Mouse (Mus musculus) embryonic facial prominence, embryonic 13.5 days (tissue): ENCODE measurements around the gene Msantd3. TPM values are rescaled to one million over a fixed set of nuclear protein-coding genes. Genes with fewer than 3 reads are reported as not detected.

Experiments used
- ATAC-seq: fragments of 200-750 bp; cut with Nextera tagmentation; 2 replicates; pipeline ENCODE4 v1.8.0; 2017; ENCODE audit warnings: low read depth; ENCODE audit not compliant: insufficient number of reproducible peaks, insufficient read depth, low FRiP score, low TSS enrichment
- H3K27ac ChIP-seq: fragments of 300-500 bp; sonication (generic); 2 replicates; pipeline ENCODE4 v1.5.1; 2015; ENCODE audit warnings: moderate library complexity, mild to moderate bottlenecking, inconsistent platforms
- H3K27me3 ChIP-seq: fragments of 300-500 bp; sonication (generic); 2 replicates; pipeline ENCODE4 v1.6.1; 2015; ENCODE audit warnings: mild to moderate bottlenecking, inconsistent platforms
- H3K36me3 ChIP-seq: fragments of 300-500 bp; sonication (generic); 2 replicates; pipeline ENCODE4 v1.6.1; 2015; ENCODE audit warnings: mild to moderate bottlenecking, inconsistent platforms
- H3K4me1 ChIP-seq: fragments of 300-500 bp; sonication (generic); 2 replicates; pipeline ENCODE4 v1.6.1; 2015; ENCODE audit warnings: inconsistent platforms
- H3K4me2 ChIP-seq: fragments of 300-500 bp; sonication (generic); 2 replicates; pipeline ENCODE4 v1.6.1; 2015; ENCODE audit warnings: moderate library complexity, mild to moderate bottlenecking, inconsistent platforms
- H3K4me3 ChIP-seq: fragments of 300-500 bp; sonication (generic); 2 replicates; pipeline ENCODE4 v1.5.1; 2015; ENCODE audit warnings: mild to moderate bottlenecking, inconsistent platforms
- H3K9ac ChIP-seq: fragments of 300-500 bp; sonication (generic); 2 replicates; pipeline ENCODE4 v1.6.1; 2015; ENCODE audit warnings: mild to moderate bottlenecking, inconsistent platforms
- H3K9me3 ChIP-seq: fragments of 300-500 bp; sonication (generic); 2 replicates; pipeline ENCODE4 v1.6.1; 2016; ENCODE audit warnings: inconsistent platforms
- whole genome bisulfite sequencing: fragments of 180-500 bp; shearing (Covaris S2); methylation state at CpG from one replicate; pipeline ENCODE4 v1.1.7; 2015; ENCODE audit warnings: mixed read lengths; 5-methylcytosine and 5-hydroxymethylcytosine counted together
- polyA plus RNA-seq: library from polyadenylated mRNA; unstranded; fragments of >200 nt; fragmentation: Nextera tagmentation; extraction: Ambion mirVana; gene quantifications from 2 replicates; pipeline ENCODE4 v1.2.1, GENCODE M21; 2015

Gene Msantd3
- polyA plus RNA-seq, 1 experiment from 2014 or later: 34.9 TPM

DNA sequence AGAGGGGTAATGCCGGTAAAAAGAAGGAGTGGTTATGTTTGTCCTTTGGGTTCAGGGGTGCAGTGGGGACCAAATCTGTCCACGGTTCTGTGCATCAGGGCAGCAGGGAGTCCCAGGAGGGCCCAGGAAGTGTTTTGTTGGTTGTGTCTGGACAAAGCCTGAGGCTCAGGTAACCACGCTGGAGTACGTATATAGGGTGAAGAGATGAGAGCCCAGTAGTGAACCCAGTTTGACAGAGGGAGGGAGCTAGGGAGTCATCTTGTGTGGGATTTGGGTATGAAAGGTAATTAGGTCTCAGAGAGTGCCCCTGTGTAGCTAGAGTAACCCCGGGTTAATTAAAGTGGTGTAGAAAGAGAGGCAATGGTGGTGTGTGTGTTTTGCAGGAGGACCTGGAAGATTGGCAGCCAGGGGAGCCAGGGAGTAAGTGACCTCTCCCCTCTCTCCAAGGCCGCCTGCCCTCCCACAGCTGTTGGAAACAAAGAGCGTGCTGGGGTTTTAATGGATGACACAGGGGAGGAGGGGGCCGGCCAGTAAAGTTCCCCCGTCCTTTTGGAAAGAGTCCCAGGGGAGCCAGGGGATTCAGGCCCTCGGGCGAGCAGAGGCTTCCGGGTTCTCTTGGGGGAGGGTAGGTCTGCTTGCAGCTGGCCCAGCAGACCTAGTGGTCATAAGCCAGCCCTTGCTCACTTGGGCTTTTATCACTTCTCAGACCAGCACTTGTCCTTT, 46.5 kb downstream of the Msantd3 start:
- Histone ChIP-seq H3K27me3 (no peaks in the 10 kb centered on the region), H3K9ac (peak overlapping the region; percentile 95), H3K4me2 (peak overlapping the region; percentile 92), H3K4me1 (peaks cover 11% of the 10 kb centered on the region), H3K9me3 (no peaks in the 10 kb centered on the region), H3K36me3 (peaks cover 7% of the 10 kb centered on the region), H3K27ac (peak overlapping the region; percentile 97), H3K4me3 (peak overlapping the region; percentile 79)
- peak; percentile 39 for ATAC-seq
- under 1% methylated on average over 12 of the region's 12 CpGs for WGBS

DNA sequence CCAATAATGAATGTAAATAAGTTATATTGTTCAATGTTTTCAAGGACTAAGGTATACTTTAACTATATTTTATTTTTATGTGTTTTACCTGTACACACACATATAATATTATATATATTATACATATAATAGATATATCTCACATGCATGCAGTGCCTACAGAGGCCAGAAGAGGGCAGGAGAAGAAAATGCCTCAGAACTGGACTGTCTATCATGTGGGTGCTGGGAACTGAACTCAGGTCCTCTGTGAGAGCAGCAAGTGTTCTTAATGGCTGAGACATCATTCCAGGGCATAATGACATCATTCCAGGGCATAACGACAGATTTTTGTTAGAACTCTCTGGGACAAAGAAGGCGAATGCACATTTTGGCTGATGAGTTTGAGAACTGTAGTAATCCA, 47.8 kb downstream of the Msantd3 start:
- no peaks in the 10 kb centered on the region for H3K9me3 ChIP-seq
- no peak overlapping the region for H3K4me3 ChIP-seq
- peaks cover 11% of the 10 kb centered on the region for H3K4me1 ChIP-seq
- H3K9ac ChIP-seq: no peak overlapping the region
- peaks cover 7% of the 10 kb centered on the region for H3K36me3 ChIP-seq
- WGBS: 98% methylated on average over 2 of the region's 2 CpGs
- no peak overlapping the region for H3K27ac ChIP-seq
- no peaks in the 10 kb centered on the region for H3K27me3 ChIP-seq
- no peak for ATAC-seq
- no peak overlapping the region for H3K4me2 ChIP-seq

DNA sequence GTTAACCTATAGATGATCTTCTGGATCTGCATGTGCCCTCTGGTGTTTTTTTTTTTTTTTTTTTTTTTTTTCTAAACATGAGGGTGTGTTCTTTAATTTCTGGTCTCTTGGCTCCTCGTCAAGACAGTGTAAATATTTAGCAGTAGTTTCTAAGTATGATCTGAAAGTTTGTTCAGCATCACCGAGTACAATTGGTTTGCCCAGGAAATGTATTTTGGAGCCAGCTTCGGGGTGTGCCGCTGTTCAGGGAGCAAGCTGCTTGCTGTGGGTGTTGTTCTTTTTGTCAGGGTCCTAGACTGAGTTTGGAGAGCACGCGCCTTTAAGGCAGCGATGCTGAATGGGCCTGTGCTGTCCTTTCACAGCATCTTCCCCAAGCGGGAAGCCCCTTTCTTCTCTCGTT, 48.8 kb downstream of the Msantd3 start:
- WGBS: 85% methylated on average over 9 of the region's 9 CpGs

DNA sequence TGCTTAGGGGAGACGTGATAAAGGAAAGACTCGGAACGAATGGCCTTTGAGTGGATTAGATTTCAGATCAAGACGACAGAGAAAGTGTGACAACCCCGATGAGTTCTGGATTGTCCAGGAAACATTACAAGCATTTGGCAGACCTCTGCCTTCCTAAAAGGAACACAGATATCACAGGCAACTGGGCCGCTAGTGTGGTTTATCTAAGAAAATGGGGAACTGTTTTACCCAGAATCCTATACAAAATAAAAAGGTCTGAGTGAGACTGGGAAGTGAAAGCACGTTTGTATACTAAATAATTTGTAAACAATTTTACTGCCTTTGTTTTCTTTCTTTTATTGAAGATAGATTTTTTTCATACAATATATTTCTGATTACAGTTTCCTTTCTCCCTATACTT, 51.1 kb downstream of the Msantd3 start:
- Histone ChIP-seq H3K4me2 (no peak overlapping the region), H3K27ac (no peak overlapping the region), H3K4me1 (peaks cover 9% of the 10 kb centered on the region), H3K4me3 (no peak overlapping the region), H3K36me3 (peaks cover 12% of the 10 kb centered on the region), H3K27me3 (no peaks in the 10 kb centered on the region), H3K9me3 (no peaks in the 10 kb centered on the region), H3K9ac (no peak overlapping the region)
- no peak for ATAC-seq
- WGBS: 85% methylated on average over 7 of the region's 7 CpGs

More for the DNA sequence above, 48.8 kb downstream of the Msantd3 start:
- Histone ChIP-seq H3K27ac (no peak overlapping the region), H3K27me3 (no peaks in the 10 kb centered on the region), H3K4me3 (no peak overlapping the region), H3K36me3 (peaks cover 9% of the 10 kb centered on the region), H3K4me1 (peaks cover 11% of the 10 kb centered on the region), H3K9me3 (no peaks in the 10 kb centered on the region), H3K9ac (no peak overlapping the region), H3K4me2 (no peak overlapping the region)
- ATAC-seq: no peak

DNA sequence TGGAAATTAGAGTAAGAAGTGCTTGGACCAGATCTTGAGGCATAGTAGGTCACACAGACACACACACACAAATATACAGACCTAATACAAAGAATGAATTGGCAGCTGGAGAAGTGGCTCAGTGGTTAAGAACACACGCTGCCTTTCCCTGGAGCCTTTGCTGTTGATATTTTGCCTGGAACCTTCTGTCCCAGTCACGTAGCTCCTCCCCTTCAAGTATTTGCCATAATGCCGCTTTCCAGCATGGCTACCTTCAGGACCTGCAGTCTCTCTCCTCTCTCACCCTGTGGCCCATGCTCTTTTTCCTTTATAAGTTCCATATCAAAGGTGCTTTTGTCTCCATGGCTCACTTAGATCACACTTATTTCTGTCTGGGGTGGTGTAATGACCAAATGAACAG, 51.7 kb downstream of the Msantd3 start:
- Histone ChIP-seq H3K4me1 (peaks cover 7% of the 10 kb centered on the region), H3K9me3 (no peaks in the 10 kb centered on the region), H3K4me2 (no peak overlapping the region), H3K27me3 (no peaks in the 10 kb centered on the region), H3K4me3 (no peak overlapping the region), H3K27ac (no peak overlapping the region), H3K9ac (no peak overlapping the region), H3K36me3 (peaks cover 16% of the 10 kb centered on the region)
- no peak for ATAC-seq
- 90% methylated on average over 3 of the region's 3 CpGs for WGBS

DNA sequence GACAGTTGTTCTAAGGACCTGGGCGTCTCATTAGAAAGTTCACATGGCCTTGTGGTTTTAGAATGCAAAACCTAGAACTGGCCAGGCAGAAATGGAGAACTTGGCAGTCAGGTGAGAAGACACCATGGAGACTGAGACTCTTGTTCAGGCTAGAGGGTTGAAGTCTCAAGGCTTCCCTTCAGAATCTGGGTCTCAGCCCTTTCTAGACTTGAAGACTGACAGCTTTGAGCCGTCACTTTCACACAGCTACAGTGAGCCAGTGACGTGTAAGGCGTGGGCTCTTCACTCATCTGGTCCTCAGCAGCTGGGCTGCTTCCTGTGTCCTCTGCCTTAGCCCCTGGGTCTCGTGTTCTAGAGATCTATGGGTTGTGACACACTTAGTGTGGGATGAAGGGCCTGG, 52.6 kb downstream of the Msantd3 start:
- H3K9me3 ChIP-seq: no peaks in the 10 kb centered on the region
- peaks cover 16% of the 10 kb centered on the region for H3K36me3 ChIP-seq
- H3K9ac ChIP-seq: no peak overlapping the region
- no peak overlapping the region for H3K27ac ChIP-seq
- H3K4me3 ChIP-seq: no peak overlapping the region
- ATAC-seq: no peak
- H3K27me3 ChIP-seq: no peaks in the 10 kb centered on the region
- no peak overlapping the region for H3K4me2 ChIP-seq
- H3K4me1 ChIP-seq: no peaks in the 10 kb centered on the region
- WGBS: 64% methylated on average over 5 of the region's 5 CpGs

DNA sequence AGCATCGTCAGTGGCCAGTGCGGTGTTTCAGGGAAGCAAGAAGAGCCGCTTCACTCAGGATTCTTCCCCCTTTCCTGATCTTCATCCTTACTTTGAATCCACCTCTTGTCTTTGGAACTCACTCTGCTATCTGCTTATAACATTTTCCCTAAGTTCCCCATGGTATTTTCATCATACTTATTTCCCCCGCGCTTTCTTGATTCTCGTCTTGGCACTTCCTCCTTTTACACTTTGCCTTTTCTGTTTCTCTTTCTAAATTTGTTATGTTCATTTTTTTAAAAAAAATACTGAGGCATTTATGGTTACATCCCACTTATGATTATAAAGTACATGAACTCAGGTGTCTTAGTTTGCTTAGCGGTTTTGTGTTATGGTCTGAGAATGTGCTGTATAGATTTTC, 53.1 kb downstream of the Msantd3 start:
- Histone ChIP-seq H3K27me3 (no peaks in the 10 kb centered on the region), H3K9ac (no peak overlapping the region), H3K36me3 (peaks cover 14% of the 10 kb centered on the region), H3K4me1 (no peaks in the 10 kb centered on the region), H3K27ac (no peak overlapping the region), H3K9me3 (no peaks in the 10 kb centered on the region), H3K4me2 (no peak overlapping the region), H3K4me3 (no peak overlapping the region)
- 94% methylated on average over 7 of the region's 7 CpGs for WGBS
- ATAC-seq: no peak

DNA sequence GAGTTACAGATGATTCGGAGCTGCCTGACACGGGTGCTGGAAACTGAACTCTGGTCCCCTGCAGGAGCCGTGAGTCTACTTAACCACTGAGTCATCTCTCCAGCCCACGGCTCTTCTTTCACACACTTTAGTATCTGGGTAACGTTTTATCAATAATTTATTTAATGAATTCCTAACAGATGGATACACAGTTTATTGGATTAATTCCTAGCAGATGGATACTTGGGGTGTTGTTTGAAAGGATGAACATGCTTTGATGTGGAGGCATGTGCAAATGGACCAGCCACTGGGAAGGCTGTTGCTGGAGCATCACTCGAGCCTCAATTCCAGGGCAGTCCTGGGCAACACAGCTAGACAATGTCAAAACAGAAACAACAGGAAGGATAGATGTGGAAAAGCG, 56.4 kb downstream of the Msantd3 start:
- Histone ChIP-seq H3K4me1 (no peaks in the 10 kb centered on the region), H3K4me3 (no peak overlapping the region), H3K4me2 (no peak overlapping the region), H3K27me3 (no peaks in the 10 kb centered on the region), H3K27ac (no peak overlapping the region), H3K9me3 (no peaks in the 10 kb centered on the region), H3K36me3 (peaks cover 16% of the 10 kb centered on the region; the same call in 1 of the 2 replicates), H3K9ac (no peak overlapping the region)
- 89% methylated on average over 7 of the region's 7 CpGs for WGBS
- no peak for ATAC-seq

DNA sequence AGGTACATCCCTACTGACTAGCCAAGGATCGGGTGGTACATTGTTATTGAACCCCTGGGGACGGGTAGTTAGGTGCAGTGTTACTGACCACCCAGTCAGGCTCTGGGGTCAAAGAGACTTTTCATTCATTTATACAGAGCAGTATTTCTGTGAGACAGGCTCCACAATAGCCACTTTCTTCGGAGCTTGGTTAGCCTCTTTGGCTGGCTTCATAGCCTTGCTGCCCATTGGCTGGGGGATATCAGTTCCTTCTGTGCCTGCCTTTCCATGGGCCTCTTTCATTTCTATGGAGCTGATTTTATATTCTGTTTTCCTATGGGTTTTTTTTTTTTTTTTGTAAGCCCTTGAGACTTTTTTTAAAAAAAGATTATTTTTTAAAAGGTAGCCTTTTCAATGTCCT, 65.9 kb downstream of the Msantd3 start:
- peaks cover 37% of the 10 kb centered on the region for H3K36me3 ChIP-seq

DNA sequence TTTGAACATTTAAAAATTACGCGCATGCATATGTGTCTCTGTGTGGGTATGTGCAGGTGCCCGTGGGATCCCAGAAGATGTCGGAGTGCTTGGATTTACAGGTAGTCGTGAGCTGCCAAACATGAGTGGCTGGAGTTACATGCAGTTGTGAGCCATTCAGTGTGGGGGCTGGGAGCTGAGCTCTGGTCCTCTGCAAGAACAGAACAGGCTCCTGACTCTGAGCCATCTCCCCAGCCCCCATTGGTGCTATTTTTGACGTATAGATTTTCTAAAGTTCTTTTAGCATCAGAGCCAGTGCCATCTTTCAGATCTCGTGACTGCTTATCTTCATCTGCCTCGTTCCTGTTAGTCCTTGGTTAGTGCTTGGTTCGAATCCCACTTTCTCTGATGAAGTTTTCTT, 69.8 kb downstream of the Msantd3 start:
- Histone ChIP-seq H3K9ac (no peak overlapping the region), H3K4me2 (no peak overlapping the region), H3K4me3 (no peak overlapping the region), H3K9me3 (no peaks in the 10 kb centered on the region), H3K27me3 (no peaks in the 10 kb centered on the region), H3K27ac (no peak overlapping the region), H3K4me1 (no peaks in the 10 kb centered on the region), H3K36me3 (peaks cover 55% of the 10 kb centered on the region)
- WGBS: 93% methylated on average over 9 of the region's 9 CpGs
- no peak for ATAC-seq

More for the DNA sequence above, 65.9 kb downstream of the Msantd3 start:
- H3K4me1 ChIP-seq: no peaks in the 10 kb centered on the region
- no peaks in the 10 kb centered on the region for H3K27me3 ChIP-seq
- ATAC-seq: no peak
- no peak overlapping the region for H3K4me2 ChIP-seq
- WGBS: 55% methylated on average over 3 of the region's 3 CpGs
- no peak overlapping the region for H3K9ac ChIP-seq
- H3K4me3 ChIP-seq: no peak overlapping the region
- no peak overlapping the region for H3K27ac ChIP-seq
- H3K9me3 ChIP-seq: no peaks in the 10 kb centered on the region

DNA sequence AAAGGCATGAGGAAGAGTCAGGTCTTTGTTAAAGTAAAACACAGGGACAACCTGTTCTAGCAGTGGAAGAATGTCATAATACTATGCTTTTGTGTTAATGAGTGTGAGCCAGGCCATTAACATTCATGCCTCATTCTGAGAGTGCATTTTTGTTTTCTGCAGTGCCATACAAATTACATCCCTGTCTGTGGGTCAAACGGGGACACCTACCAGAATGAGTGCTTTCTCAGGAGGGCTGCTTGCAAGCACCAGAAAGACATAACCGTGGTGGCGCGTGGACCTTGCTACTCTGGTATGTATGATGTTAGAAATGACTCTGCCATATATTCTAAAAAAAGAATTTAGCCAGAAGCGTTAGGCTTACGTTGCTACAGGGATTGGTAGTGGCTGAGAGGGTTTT, 70.5 kb downstream of the Msantd3 start:
- no peak for ATAC-seq
- no peak overlapping the region for H3K9ac ChIP-seq
- H3K27me3 ChIP-seq: no peaks in the 10 kb centered on the region
- no peak overlapping the region for H3K4me2 ChIP-seq
- H3K4me1 ChIP-seq: no peaks in the 10 kb centered on the region
- H3K4me3 ChIP-seq: no peak overlapping the region
- WGBS: 92% methylated on average over 6 of the region's 6 CpGs
- H3K27ac ChIP-seq: no peak overlapping the region
- no peaks in the 10 kb centered on the region for H3K9me3 ChIP-seq
- H3K36me3 ChIP-seq: peaks cover 56% of the 10 kb centered on the region
